Mouse (Mus musculus): Measurements from ENCODE around the gene Zfp202.

Zfp202 gene

GRCm38 (mm10) chr9:40240311-40240710 is 48.2 kb downstream of the Zfp202 start:
- in situ Hi-C loops (cut with MboI, MseI) = no loop called here

- in situ Hi-C loops (cut with MboI, MseI) = no loop called here
Observed at GRCm38 (mm10) chr9:40241223-40241801, 49.2 kb downstream of the Zfp202 start.

GRCm38 (mm10) chr9:40241951-40242888 is 50.1 kb downstream of the Zfp202 start:
- in situ Hi-C loops (cut with MboI, MseI) = no loop called here

GRCm38 (mm10) chr9:40245466-40245865 is 53.4 kb downstream of the Zfp202 start:
- in situ Hi-C loops (cut with MboI, MseI) = no loop called here

- in situ Hi-C loops (cut with MboI, MseI) = no loop called here
Observed at GRCm38 (mm10) chr9:40245974-40246665, 54.0 kb downstream of the Zfp202 start.

GRCm38 (mm10) chr9:40246702-40247101 is 54.6 kb downstream of the Zfp202 start:
- in situ Hi-C loops (cut with MboI, MseI) = no loop called here

GRCm38 (mm10) chr9:40249106-40249505 is 57.0 kb downstream of the Zfp202 start:
- in situ Hi-C loops (cut with MboI, MseI) = no loop called here

GRCm38 (mm10) chr9:40252459-40252858 is 60.3 kb downstream of the Zfp202 start:
- in situ Hi-C loops (cut with MboI, MseI) = no loop called here

Data from regulatory T cell (primary cell).